Mouse (Mus musculus): ENCODE results near the gene Casc3. TPM values are rescaled to one million over a fixed set of nuclear protein-coding genes. Genes with fewer than 3 reads are reported as not detected.

Gene Casc3
- polyA plus RNA-seq (2017; shearing (Covaris generic)): 10.2 TPM

GRCm38 (mm10) chr11:98804605-98805004 lies at the start of gene Casc3:
Casc3 (plus strand) TSS chr11:98804905.

GRCm38 (mm10) chr11:98774582-98775347 lies 29.9 kb upstream of the Casc3 start, which contains the start of gene Nr1d1:
Nr1d1 (minus strand) TSS chr11:98775333.

GRCm38 (mm10) chr11:98795015-98795713 lies 9.5 kb upstream of the Casc3 start, which contains the start of gene Msl1:
Msl1 (plus strand) TSS chr11:98795516.

GRCm38 (mm10) chr11:98836651-98837141 lies 32.0 kb downstream of the Casc3 start, which contains the start of gene Rapgefl1:
Rapgefl1 (plus strand) TSS chr11:98836785.

GRCm38 (mm10) chr11:98863028-98863750 lies 58.5 kb downstream of the Casc3 start, which contains the start of gene Wipf2:
Wipf2 (plus strand) TSS chr11:98863638.

Other genes starting within 250 kb of the Casc3 start
- 90.2 TPM for gene Ormdl3, start 217.5 kb upstream of the Casc3 start, polyA plus RNA-seq (2017; shearing (Covaris generic))
- not detected for gene Lrrc3c, start 206.6 kb upstream of the Casc3 start, polyA plus RNA-seq (2017; shearing (Covaris generic))
- gene Gm12355, start 179.2 kb upstream of the Casc3 start, polyA plus RNA-seq (2017; shearing (Covaris generic)): 4.6 TPM
- not detected for gene Gsdma3, start 178.5 kb upstream of the Casc3 start, polyA plus RNA-seq (2017; shearing (Covaris generic))
- not detected for gene Gsdma2, start 158.1 kb upstream of the Casc3 start, polyA plus RNA-seq (2017; shearing (Covaris generic))
- gene Gsdma, start 140.6 kb upstream of the Casc3 start, polyA plus RNA-seq (2017; shearing (Covaris generic)): not detected
- 60.8 TPM for gene Psmd3, start 122.4 kb upstream of the Casc3 start, polyA plus RNA-seq (2017; shearing (Covaris generic))
- not detected for gene Csf3, start 103.6 kb upstream of the Casc3 start, polyA plus RNA-seq (2017; shearing (Covaris generic))
- 64.9 TPM for gene Med24, start 75.5 kb upstream of the Casc3 start, polyA plus RNA-seq (2017; shearing (Covaris generic))
- gene Thra, start 64.3 kb upstream of the Casc3 start, polyA plus RNA-seq (2017; shearing (Covaris generic)): 6.6 TPM
- gene Nr1d1, start 29.6 kb upstream of the Casc3 start, polyA plus RNA-seq (2017; shearing (Covaris generic)): 11.5 TPM
- gene Msl1, start 9.4 kb upstream of the Casc3 start, polyA plus RNA-seq (2017; shearing (Covaris generic)): 10.9 TPM
- 0.35 TPM for gene Rapgefl1, start 31.9 kb downstream of the Casc3 start, polyA plus RNA-seq (2017; shearing (Covaris generic))
- gene Wipf2, start 58.7 kb downstream of the Casc3 start, polyA plus RNA-seq (2017; shearing (Covaris generic)): 4.9 TPM
- 3.2 TPM for gene Cdc6, start 102.9 kb downstream of the Casc3 start, polyA plus RNA-seq (2017; shearing (Covaris generic))
- 32.8 TPM for gene Rara, start 122.9 kb downstream of the Casc3 start, polyA plus RNA-seq (2017; shearing (Covaris generic))
- gene Gjd3, start 178.1 kb downstream of the Casc3 start, polyA plus RNA-seq (2017; shearing (Covaris generic)): not detected
- 16.8 TPM for gene Top2a, start 219.3 kb downstream of the Casc3 start, polyA plus RNA-seq (2017; shearing (Covaris generic))
- 70.5 TPM for gene Igfbp4, start 236.3 kb downstream of the Casc3 start, polyA plus RNA-seq (2017; shearing (Covaris generic))

Data from CD4-positive, CD25-positive, alpha-beta regulatory T cell, adult 9 weeks (primary cell).